Mouse (Mus musculus): ENCODE measurements around the gene Med22. TPM values are rescaled to one million over a fixed set of nuclear protein-coding genes. Genes with fewer than 3 reads are reported as not detected.

Med22 gene
- polyA plus RNA-seq, 1 experiment from 2014 or later, result 28.4 TPM

GRCm38 (mm10) chr2:26943253-26943652 is 32.8 kb upstream of the Med22 start:
- no peaks in the 10 kb centered on the region for H3K9me3 ChIP-seq (ENCODE audit: control insufficient read depth, low read length)
- H3K4me2 ChIP-seq (ENCODE audit: low read length), result no peak overlapping the region
- WGBS, result 82% methylated on average over 3 of the region's 3 CpGs
- no peak overlapping the region for H3K9ac ChIP-seq (ENCODE audit: low read length)
- no peaks in the 10 kb centered on the region for H3K36me3 ChIP-seq (ENCODE audit: control insufficient read depth, insufficient read depth, low read length)
- H3K4me3 ChIP-seq (ENCODE audit: low read depth, low read length), result no peak overlapping the region
- no peaks in the 10 kb centered on the region for H3K4me1 ChIP-seq (replicated peaks; ENCODE audit: control insufficient read depth, insufficient read depth, low read length)
- ATAC-seq (replicated peaks; ENCODE audit: low FRiP score, low TSS enrichment, low read depth) (no peak), DNase-seq (ENCODE audit: low spot score) (no peak)
- H3K27ac ChIP-seq (ENCODE audit: low read depth), result no peak overlapping the region
- no peaks in the 10 kb centered on the region for H3K27me3 ChIP-seq (replicated peaks; ENCODE audit: control insufficient read depth, insufficient read depth, low read length)

GRCm38 (mm10) chr2:26941539-26941938 is 31.1 kb upstream of the Med22 start:
- WGBS, result 40% methylated on average over 5 of the region's 5 CpGs
- Histone ChIP-seq H3K27ac (ENCODE audit: low read depth) (no peak overlapping the region), H3K9me3 (ENCODE audit: control insufficient read depth, low read length) (no peaks in the 10 kb centered on the region), H3K27me3 (replicated peaks; ENCODE audit: control insufficient read depth, insufficient read depth, low read length) (no peaks in the 10 kb centered on the region), H3K36me3 (ENCODE audit: control insufficient read depth, insufficient read depth, low read length) (no peaks in the 10 kb centered on the region), H3K4me1 (replicated peaks; ENCODE audit: control insufficient read depth, insufficient read depth, low read length) (no peaks in the 10 kb centered on the region), H3K4me2 (ENCODE audit: low read length) (no peak overlapping the region), H3K4me3 (ENCODE audit: low read depth, low read length) (no peak overlapping the region), H3K9ac (ENCODE audit: low read length) (no peak overlapping the region)
- DNase-seq (ENCODE audit: low spot score) (no peak), ATAC-seq (replicated peaks; ENCODE audit: low FRiP score, low TSS enrichment, low read depth) (no peak)

- no peaks in the 10 kb centered on the region for H3K36me3 ChIP-seq (ENCODE audit: control insufficient read depth, insufficient read depth, low read length)
- H3K4me3 ChIP-seq (ENCODE audit: low read depth, low read length), result no peak overlapping the region
- H3K4me2 ChIP-seq (ENCODE audit: low read length), result no peak overlapping the region
- 66% methylated on average over 1 of the region's 1 CpGs for WGBS
- ATAC-seq (replicated peaks; ENCODE audit: low FRiP score, low TSS enrichment, low read depth) (no peak), DNase-seq (ENCODE audit: low spot score) (no peak)
- no peak overlapping the region for H3K27ac ChIP-seq (ENCODE audit: low read depth)
- peaks cover 11% of the 10 kb centered on the region for H3K4me1 ChIP-seq (replicated peaks; ENCODE audit: control insufficient read depth, insufficient read depth, low read length)
- no peaks in the 10 kb centered on the region for H3K9me3 ChIP-seq (ENCODE audit: control insufficient read depth, low read length)
- no peaks in the 10 kb centered on the region for H3K27me3 ChIP-seq (replicated peaks; ENCODE audit: control insufficient read depth, insufficient read depth, low read length)
- no peak overlapping the region for H3K9ac ChIP-seq (ENCODE audit: low read length)
Measured at GRCm38 (mm10) chr2:26936425-26936824, 25.9 kb upstream of the Med22 start.

- no peaks in the 10 kb centered on the region for H3K27me3 ChIP-seq (replicated peaks; ENCODE audit: control insufficient read depth, insufficient read depth, low read length)
- DNase-seq (ENCODE audit: low spot score) (no peak), ATAC-seq (replicated peaks; ENCODE audit: low FRiP score, low TSS enrichment, low read depth) (no peak)
- WGBS, result 88% methylated on average over 2 of the region's 2 CpGs
- no peak overlapping the region for H3K4me2 ChIP-seq (ENCODE audit: low read length)
- H3K27ac ChIP-seq (ENCODE audit: low read depth), result no peak overlapping the region
- H3K36me3 ChIP-seq (ENCODE audit: control insufficient read depth, insufficient read depth, low read length), result peaks cover 11% of the 10 kb centered on the region
- H3K9me3 ChIP-seq (ENCODE audit: control insufficient read depth, low read length), result no peaks in the 10 kb centered on the region
- H3K4me3 ChIP-seq (ENCODE audit: low read depth, low read length), result no peak overlapping the region
- no peak overlapping the region for H3K9ac ChIP-seq (ENCODE audit: low read length)
- peaks cover 17% of the 10 kb centered on the region for H3K4me1 ChIP-seq (replicated peaks; ENCODE audit: control insufficient read depth, insufficient read depth, low read length)
Measured at GRCm38 (mm10) chr2:26935286-26935685, 24.8 kb upstream of the Med22 start.

GRCm38 (mm10) chr2:26933304-26934055 is 23.0 kb upstream of the Med22 start, which contains the start of the genes Surf4 and Stkld1:
Gene Surf4 (minus strand): TSS chr2:26933928.
Gene Stkld1 (plus strand): TSS chr2:26934047.
- no peaks in the 10 kb centered on the region for H3K27me3 ChIP-seq (replicated peaks; ENCODE audit: control insufficient read depth, insufficient read depth, low read length)
- peak within 1 kb of the TSS; percentile 88 for H3K27ac ChIP-seq (ENCODE audit: low read depth)
- peak; percentile 95 for ATAC-seq (replicated peaks; ENCODE audit: low FRiP score, low TSS enrichment, low read depth)
- peak within 1 kb of the TSS; percentile 99 for H3K4me3 ChIP-seq (ENCODE audit: low read depth, low read length)
- peaks cover 26% of the 10 kb centered on the region for H3K36me3 ChIP-seq (ENCODE audit: control insufficient read depth, insufficient read depth, low read length)
- peak within 1 kb of the TSS; percentile 92 for H3K4me2 ChIP-seq (ENCODE audit: low read length)
- H3K9ac ChIP-seq (ENCODE audit: low read length), result peak within 1 kb of the TSS; percentile 99
- H3K4me1 ChIP-seq (replicated peaks; ENCODE audit: control insufficient read depth, insufficient read depth, low read length), result peaks cover 17% of the 10 kb centered on the region
- WGBS, result 1% methylated on average over 61 of the region's 70 CpGs
- H3K9me3 ChIP-seq (ENCODE audit: control insufficient read depth, low read length), result no peaks in the 10 kb centered on the region
- peak; percentile 96 for DNase-seq (ENCODE audit: low spot score)

- ATAC-seq (replicated peaks; ENCODE audit: low FRiP score, low TSS enrichment, low read depth), result no peak; the same call in 1 of the 2 replicates
- no peaks in the 10 kb centered on the region for H3K27me3 ChIP-seq (replicated peaks; ENCODE audit: control insufficient read depth, insufficient read depth, low read length)
Measured at GRCm38 (mm10) chr2:26932473-26933303, 22.2 kb upstream of the Med22 start.

GRCm38 (mm10) chr2:26930390-26930789 is 19.9 kb upstream of the Med22 start:
- DNase-seq (ENCODE audit: low spot score) (peak; percentile 68), ATAC-seq (replicated peaks; ENCODE audit: low FRiP score, low TSS enrichment, low read depth) (no peak)
- H3K36me3 ChIP-seq (ENCODE audit: control insufficient read depth, insufficient read depth, low read length), result peaks cover 56% of the 10 kb centered on the region
- H3K4me3 ChIP-seq (ENCODE audit: low read depth, low read length), result no peak overlapping the region
- H3K4me1 ChIP-seq (replicated peaks; ENCODE audit: control insufficient read depth, insufficient read depth, low read length), result peaks cover 17% of the 10 kb centered on the region
- WGBS, result 64% methylated on average over 1 of the region's 1 CpGs
- H3K27ac ChIP-seq (ENCODE audit: low read depth), result no peak overlapping the region
- no peak overlapping the region for H3K9ac ChIP-seq (ENCODE audit: low read length)
- no peaks in the 10 kb centered on the region for H3K9me3 ChIP-seq (ENCODE audit: control insufficient read depth, low read length)
- no peaks in the 10 kb centered on the region for H3K27me3 ChIP-seq (replicated peaks; ENCODE audit: control insufficient read depth, insufficient read depth, low read length)
- no peak overlapping the region for H3K4me2 ChIP-seq (ENCODE audit: low read length)

More at GRCm38 (mm10) chr2:26932473-26933303, 22.2 kb upstream of the Med22 start:
- Histone ChIP-seq H3K4me1 (replicated peaks; ENCODE audit: control insufficient read depth, insufficient read depth, low read length) (peaks cover 17% of the 10 kb centered on the region), H3K9me3 (ENCODE audit: control insufficient read depth, low read length) (no peaks in the 10 kb centered on the region), H3K4me2 (ENCODE audit: low read length) (peak overlapping the region; percentile 92), H3K36me3 (ENCODE audit: control insufficient read depth, insufficient read depth, low read length) (peaks cover 34% of the 10 kb centered on the region), H3K9ac (ENCODE audit: low read length) (peak overlapping the region; percentile 99), H3K4me3 (ENCODE audit: low read depth, low read length) (peak overlapping the region; percentile 99), H3K27ac (ENCODE audit: low read depth) (peak overlapping the region; percentile 88)
- WGBS, result 2% methylated on average over 37 of the region's 49 CpGs
- peak; percentile 77 for DNase-seq (ENCODE audit: low spot score)

GRCm38 (mm10) chr2:26927745-26928476 is 17.4 kb upstream of the Med22 start:
- 88% methylated on average over 6 of the region's 6 CpGs for WGBS
- no peaks in the 10 kb centered on the region for H3K9me3 ChIP-seq (ENCODE audit: control insufficient read depth, low read length)
- no peak for ATAC-seq (replicated peaks; ENCODE audit: low FRiP score, low TSS enrichment, low read depth)
- no peak overlapping the region for H3K4me2 ChIP-seq (ENCODE audit: low read length)
- no peak overlapping the region for H3K4me3 ChIP-seq (ENCODE audit: low read depth, low read length)
- peaks cover 81% of the 10 kb centered on the region for H3K36me3 ChIP-seq (ENCODE audit: control insufficient read depth, insufficient read depth, low read length)
- DNase-seq (ENCODE audit: low spot score), result no peak
- no peak overlapping the region for H3K27ac ChIP-seq (ENCODE audit: low read depth)
- H3K4me1 ChIP-seq (replicated peaks; ENCODE audit: control insufficient read depth, insufficient read depth, low read length), result peaks cover 17% of the 10 kb centered on the region
- no peaks in the 10 kb centered on the region for H3K27me3 ChIP-seq (replicated peaks; ENCODE audit: control insufficient read depth, insufficient read depth, low read length)
- H3K9ac ChIP-seq (ENCODE audit: low read length), result no peak overlapping the region
